Mouse (Mus musculus) neural tube, embryonic 11.5 days (tissue): ENCODE data around the gene Chrm2. TPM values are rescaled to one million over a fixed set of nuclear protein-coding genes. Genes with fewer than 3 reads are reported as not detected.
A peak's percentile ranks its signal among the peaks of the same experiment; 100 is the strongest.

Source experiments
- ATAC-seq: fragments of 200-750 bp; cut with Nextera tagmentation; 2 replicates; pipeline ENCODE4 v1.8.0; 2017; ENCODE audit warnings: moderate number of reproducible peaks, mild to moderate bottlenecking, moderate TSS enrichment, moderate library complexity; ENCODE audit not compliant: insufficient read depth, low FRiP score, low TSS enrichment
- DNase-seq: peaks from one replicate; pipeline ENCODE4 v3.0.0-alpha.2; 2015; ENCODE audit warnings: low spot score
- H3K27ac ChIP-seq: fragments of 300-500 bp; sonication (generic); 2 replicates; pipeline ENCODE4 v1.5.1; 2014; ENCODE audit warnings: low read depth, mild to moderate bottlenecking, low read length
- H3K27me3 ChIP-seq: fragments of 300-500 bp; sonication (generic); 2 replicates; pipeline ENCODE4 v1.6.1; 2014; ENCODE audit warnings: mild to moderate bottlenecking, low read length, mixed read lengths; ENCODE audit not compliant: control insufficient read depth, insufficient read depth
- H3K36me3 ChIP-seq: fragments of 300-500 bp; sonication (generic); 2 replicates; pipeline ENCODE4 v1.6.1; 2014; ENCODE audit warnings: mild to moderate bottlenecking, low read length, moderate library complexity, mixed read lengths; ENCODE audit not compliant: control insufficient read depth, insufficient read depth
- H3K4me1 ChIP-seq: fragments of 300-500 bp; sonication (generic); 2 replicates; pipeline ENCODE4 v1.6.1; 2014; ENCODE audit warnings: low read length, mixed read lengths; ENCODE audit not compliant: control insufficient read depth, insufficient read depth
- H3K4me2 ChIP-seq: fragments of 300-500 bp; sonication (generic); 2 replicates; pipeline ENCODE4 v1.6.1; 2014; ENCODE audit warnings: low read depth, mild to moderate bottlenecking, moderate library complexity
- H3K4me3 ChIP-seq: fragments of 300-500 bp; sonication (generic); 2 replicates; pipeline ENCODE4 v1.5.1; 2014; ENCODE audit warnings: low read depth, low read length
- H3K9ac ChIP-seq: fragments of 300-500 bp; sonication (generic); 2 replicates; pipeline ENCODE4 v1.6.1; 2014; ENCODE audit warnings: mild to moderate bottlenecking, low read length
- H3K9me3 ChIP-seq: fragments of 300-500 bp; sonication (generic); 2 replicates; pipeline ENCODE4 v1.6.1; 2016; ENCODE audit warnings: low read length; ENCODE audit not compliant: control insufficient read depth
- WGBS: fragments of 180-500 bp; shearing (Covaris S2); extraction: QIAGEN DNeasy Blood & Tissue Kit; methylation state at CpG from one replicate; pipeline ENCODE4 v1.1.7; 2014; 5-methylcytosine and 5-hydroxymethylcytosine counted together
- polyA plus RNA-seq: library from polyadenylated mRNA; unstranded; fragments of >200 nt; fragmentation: Nextera tagmentation; extraction: Ambion mirVana; gene quantifications from 2 replicates; pipeline ENCODE4 v1.2.1, GENCODE M21; 2014

Gene Chrm2
- 1.1 and 1.2 TPM in 2 replicates for polyA plus RNA-seq

GRCm38 (mm10) chr6:36387612-36388400 lies at the start of gene Chrm2:
Chrm2 (plus strand) TSS chr6:36388084.
- Histone ChIP-seq H3K27ac (no peak within 1 kb of the TSS), H3K9ac (peak within 1 kb of the TSS; percentile 40), H3K9me3 (no peaks in the 10 kb centered on the region), H3K4me2 (peak within 1 kb of the TSS; percentile 94), H3K4me1 (no peaks in the 10 kb centered on the region), H3K27me3 (peaks cover 19% of the 10 kb centered on the region), H3K36me3 (no peaks in the 10 kb centered on the region), H3K4me3 (peak within 1 kb of the TSS; percentile 50)
- ATAC-seq = peak; percentile 54
- WGBS = 4% methylated on average over 30 of the region's 30 CpGs
- DNase-seq = peak; percentile 45

GRCm38 (mm10) chr6:36373983-36374382 lies 13.9 kb upstream of the Chrm2 start:
- H3K9me3 ChIP-seq = no peaks in the 10 kb centered on the region
- no peaks in the 10 kb centered on the region for H3K36me3 ChIP-seq
- no peak overlapping the region for H3K27ac ChIP-seq
- WGBS = 82% methylated on average over 2 of the region's 2 CpGs
- no peak overlapping the region for H3K9ac ChIP-seq
- no peaks in the 10 kb centered on the region for H3K4me1 ChIP-seq
- no peak for ATAC-seq
- H3K4me2 ChIP-seq = no peak overlapping the region
- H3K4me3 ChIP-seq = no peak overlapping the region
- no peak for DNase-seq
- H3K27me3 ChIP-seq = no peaks in the 10 kb centered on the region

- ATAC-seq = no peak
- DNase-seq = no peak
- Histone ChIP-seq H3K4me1 (no peaks in the 10 kb centered on the region), H3K4me3 (no peak overlapping the region), H3K27ac (no peak overlapping the region), H3K4me2 (no peak overlapping the region), H3K36me3 (no peaks in the 10 kb centered on the region), H3K9me3 (no peaks in the 10 kb centered on the region), H3K9ac (no peak overlapping the region), H3K27me3 (no peaks in the 10 kb centered on the region)
- WGBS = 65% methylated on average over 4 of the region's 4 CpGs
These were observed 9.9 kb upstream of the Chrm2 start for GRCm38 (mm10) chr6:36377936-36378335.

GRCm38 (mm10) chr6:36384102-36384501 lies 3.8 kb upstream of the Chrm2 start:
- Histone ChIP-seq H3K9ac (no peak overlapping the region), H3K27ac (no peak overlapping the region), H3K4me2 (no peak overlapping the region), H3K4me1 (no peaks in the 10 kb centered on the region), H3K4me3 (no peak overlapping the region), H3K36me3 (no peaks in the 10 kb centered on the region), H3K9me3 (no peaks in the 10 kb centered on the region), H3K27me3 (peaks cover 10% of the 10 kb centered on the region)
- 59% methylated on average over 3 of the region's 3 CpGs for WGBS
- DNase-seq = no peak
- no peak for ATAC-seq

GRCm38 (mm10) chr6:36388401-36389259 lies 746 bp downstream of the Chrm2 start:
- peak; percentile 77 for ATAC-seq
- Histone ChIP-seq H3K27me3 (peaks cover 19% of the 10 kb centered on the region), H3K4me2 (peak overlapping the region; percentile 94), H3K9ac (peak overlapping the region; percentile 40), H3K36me3 (no peaks in the 10 kb centered on the region), H3K4me3 (peak overlapping the region; percentile 50), H3K27ac (no peak overlapping the region), H3K4me1 (no peaks in the 10 kb centered on the region), H3K9me3 (no peaks in the 10 kb centered on the region)
- peak; percentile 42 for DNase-seq
- 0% methylated on average over 36 of the region's 36 CpGs for WGBS

- H3K4me2 ChIP-seq = peak overlapping the region; percentile 94
- no peaks in the 10 kb centered on the region for H3K9me3 ChIP-seq
- peak overlapping the region; percentile 50 for H3K4me3 ChIP-seq
- peaks cover 19% of the 10 kb centered on the region for H3K27me3 ChIP-seq
- no peaks in the 10 kb centered on the region for H3K36me3 ChIP-seq
- no peak overlapping the region for H3K27ac ChIP-seq
- no peaks in the 10 kb centered on the region for H3K4me1 ChIP-seq
- H3K9ac ChIP-seq = no peak overlapping the region
- WGBS = 28% methylated on average over 20 of the region's 20 CpGs
- ATAC-seq (no peak), DNase-seq (no peak)
These were observed 1.5 kb downstream of the Chrm2 start for GRCm38 (mm10) chr6:36389260-36389965.

GRCm38 (mm10) chr6:36393705-36394104 lies 5.8 kb downstream of the Chrm2 start:
- Histone ChIP-seq H3K27me3 (peaks cover 13% of the 10 kb centered on the region), H3K9ac (no peak overlapping the region), H3K4me2 (no peak overlapping the region), H3K9me3 (no peaks in the 10 kb centered on the region), H3K4me1 (no peaks in the 10 kb centered on the region), H3K27ac (no peak overlapping the region), H3K36me3 (no peaks in the 10 kb centered on the region), H3K4me3 (no peak overlapping the region)
- WGBS = 67% methylated on average over 4 of the region's 4 CpGs
- DNase-seq (no peak), ATAC-seq (no peak)

- Histone ChIP-seq H3K36me3 (no peaks in the 10 kb centered on the region), H3K9me3 (no peaks in the 10 kb centered on the region), H3K4me2 (no peak overlapping the region), H3K4me1 (no peaks in the 10 kb centered on the region), H3K27ac (no peak overlapping the region), H3K9ac (no peak overlapping the region), H3K27me3 (no peaks in the 10 kb centered on the region), H3K4me3 (no peak overlapping the region)
- 83% methylated on average over 5 of the region's 5 CpGs for WGBS
- DNase-seq (no peak), ATAC-seq (no peak)
These were observed 17.3 kb downstream of the Chrm2 start for GRCm38 (mm10) chr6:36405139-36405538.
